Mouse (Mus musculus) neural tube, embryonic 11.5 days (tissue): ENCODE results near the gene Mmp20. TPM values are rescaled to one million over a fixed set of nuclear protein-coding genes. Genes with fewer than 3 reads are reported as not detected.

Experiments
- ATAC-seq: fragments of 200-750 bp; cut with Nextera tagmentation; 2 replicates; pipeline ENCODE4 v1.8.0; 2017; ENCODE audit warnings: moderate number of reproducible peaks, mild to moderate bottlenecking, moderate TSS enrichment, moderate library complexity; ENCODE audit not compliant: insufficient read depth, low FRiP score, low TSS enrichment
- DNase-seq: peaks from one replicate; pipeline ENCODE4 v3.0.0-alpha.2; 2015; ENCODE audit warnings: low spot score
- H3K27ac ChIP-seq: fragments of 300-500 bp; sonication (generic); 2 replicates; pipeline ENCODE4 v1.5.1; 2014; ENCODE audit warnings: low read depth, mild to moderate bottlenecking, low read length
- H3K27me3 ChIP-seq: fragments of 300-500 bp; sonication (generic); 2 replicates; pipeline ENCODE4 v1.6.1; 2014; ENCODE audit warnings: mild to moderate bottlenecking, low read length, mixed read lengths; ENCODE audit not compliant: control insufficient read depth, insufficient read depth
- H3K36me3 ChIP-seq: fragments of 300-500 bp; sonication (generic); 2 replicates; pipeline ENCODE4 v1.6.1; 2014; ENCODE audit warnings: mild to moderate bottlenecking, low read length, moderate library complexity, mixed read lengths; ENCODE audit not compliant: control insufficient read depth, insufficient read depth
- H3K4me1 ChIP-seq: fragments of 300-500 bp; sonication (generic); 2 replicates; pipeline ENCODE4 v1.6.1; 2014; ENCODE audit warnings: low read length, mixed read lengths; ENCODE audit not compliant: control insufficient read depth, insufficient read depth
- H3K4me2 ChIP-seq: fragments of 300-500 bp; sonication (generic); 2 replicates; pipeline ENCODE4 v1.6.1; 2014; ENCODE audit warnings: low read depth, mild to moderate bottlenecking, moderate library complexity
- H3K4me3 ChIP-seq: fragments of 300-500 bp; sonication (generic); 2 replicates; pipeline ENCODE4 v1.5.1; 2014; ENCODE audit warnings: low read depth, low read length
- H3K9ac ChIP-seq: fragments of 300-500 bp; sonication (generic); 2 replicates; pipeline ENCODE4 v1.6.1; 2014; ENCODE audit warnings: mild to moderate bottlenecking, low read length
- H3K9me3 ChIP-seq: fragments of 300-500 bp; sonication (generic); 2 replicates; pipeline ENCODE4 v1.6.1; 2016; ENCODE audit warnings: low read length; ENCODE audit not compliant: control insufficient read depth
- WGBS: fragments of 180-500 bp; shearing (Covaris S2); extraction: QIAGEN DNeasy Blood & Tissue Kit; methylation state at CpG from one replicate; pipeline ENCODE4 v1.1.7; 2014; 5-methylcytosine and 5-hydroxymethylcytosine counted together
- polyA plus RNA-seq: library from polyadenylated mRNA; unstranded; fragments of >200 nt; fragmentation: Nextera tagmentation; extraction: Ambion mirVana; gene quantifications from 2 replicates; pipeline ENCODE4 v1.2.1, GENCODE M21; 2014

The Mmp20 gene
- not detected in 2 replicates for polyA plus RNA-seq

GRCm38 (mm10) chr9:7627931-7628330 lies at the start of gene Mmp20:
TSS of gene Mmp20 (plus strand) at chr9:7628231.
- Histone ChIP-seq H3K4me2 (no peak within 1 kb of the TSS), H3K9me3 (no peaks in the 10 kb centered on the region), H3K9ac (no peak within 1 kb of the TSS), H3K4me3 (no peak within 1 kb of the TSS), H3K27ac (no peak within 1 kb of the TSS), H3K4me1 (no peaks in the 10 kb centered on the region), H3K27me3 (no peaks in the 10 kb centered on the region), H3K36me3 (no peaks in the 10 kb centered on the region)
- no peak for DNase-seq
- no peak for ATAC-seq

DNA sequence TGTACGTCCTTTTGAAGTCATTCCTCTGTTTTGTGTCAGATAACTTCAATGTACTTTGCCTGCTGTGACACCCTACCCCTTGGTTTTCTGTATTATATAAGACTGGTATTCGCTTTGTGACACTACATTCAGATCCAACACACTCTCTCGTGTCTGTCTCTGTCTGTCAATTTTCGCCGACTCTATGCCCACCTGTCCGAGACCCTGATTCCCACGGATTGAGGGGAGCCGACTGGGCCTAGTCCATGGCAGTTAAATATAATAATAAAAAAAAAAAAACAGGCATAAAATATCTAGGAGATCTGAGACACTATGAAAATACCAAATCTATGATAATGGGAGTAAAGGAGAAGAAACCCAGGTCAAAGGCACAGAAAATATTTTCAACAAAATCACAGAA lies 38.0 kb upstream of the Mmp20 start:
- no peak overlapping the region for H3K9ac ChIP-seq
- no peak overlapping the region for H3K27ac ChIP-seq
- no peaks in the 10 kb centered on the region for H3K27me3 ChIP-seq
- no peaks in the 10 kb centered on the region for H3K9me3 ChIP-seq
- ATAC-seq (no peak), DNase-seq (no peak)
- 73% methylated on average over 8 of the region's 8 CpGs for WGBS
- H3K4me1 ChIP-seq = no peaks in the 10 kb centered on the region
- no peaks in the 10 kb centered on the region for H3K36me3 ChIP-seq
- no peak overlapping the region for H3K4me2 ChIP-seq
- H3K4me3 ChIP-seq = no peak overlapping the region

GRCm38 (mm10) chr9:7593272-7593812 lies 34.7 kb upstream of the Mmp20 start:
- Histone ChIP-seq H3K27me3 (no peaks in the 10 kb centered on the region), H3K4me1 (no peaks in the 10 kb centered on the region), H3K9ac (no peak overlapping the region), H3K4me2 (no peak overlapping the region), H3K36me3 (no peaks in the 10 kb centered on the region), H3K9me3 (no peaks in the 10 kb centered on the region), H3K4me3 (no peak overlapping the region), H3K27ac (no peak overlapping the region)
- DNase-seq = no peak
- no peak for ATAC-seq
- WGBS = 92% methylated on average over 3 of the region's 3 CpGs

DNA sequence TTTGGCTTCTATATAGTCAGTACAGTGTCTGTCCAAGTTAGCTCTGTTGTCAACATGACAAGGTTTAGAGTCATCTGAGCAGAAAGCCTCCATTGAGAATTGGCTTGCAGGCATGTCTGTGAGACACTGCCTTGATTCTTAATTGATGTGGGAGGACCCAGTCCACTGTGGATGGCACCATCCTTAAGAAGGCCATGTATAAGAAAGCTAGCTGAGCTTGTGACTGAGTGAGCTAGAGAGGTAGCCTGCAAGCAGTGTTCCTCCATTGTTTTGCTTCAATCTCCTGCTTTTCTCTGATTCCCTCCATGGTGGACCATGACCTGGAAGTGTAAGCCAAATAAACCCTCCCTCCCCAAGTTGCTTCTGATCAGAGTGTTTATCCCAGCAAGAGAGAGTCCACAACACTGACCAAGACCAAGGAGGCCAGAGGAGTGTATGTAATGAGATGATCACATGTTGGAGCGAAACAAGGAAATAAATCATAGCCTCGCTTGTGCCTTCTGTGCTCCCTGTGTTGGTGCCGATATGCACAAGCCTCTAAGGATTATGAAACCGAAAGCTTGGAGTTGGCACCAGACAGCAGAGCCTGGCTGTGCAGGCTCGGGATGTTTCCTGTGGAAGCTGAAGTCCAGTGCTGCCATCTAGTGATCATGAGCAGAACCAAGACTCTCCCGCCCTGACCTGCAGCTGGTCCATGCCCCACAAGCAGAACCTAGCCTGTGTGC lies 33.1 kb upstream of the Mmp20 start:
- Histone ChIP-seq H3K27ac (no peak overlapping the region), H3K36me3 (no peaks in the 10 kb centered on the region)

GRCm38 (mm10) chr9:7602982-7603742 lies 24.9 kb upstream of the Mmp20 start:
- DNase-seq (peak; percentile 72), ATAC-seq (peak; percentile 78)
- Histone ChIP-seq H3K4me1 (no peaks in the 10 kb centered on the region), H3K4me2 (no peak overlapping the region), H3K36me3 (no peaks in the 10 kb centered on the region), H3K4me3 (no peak overlapping the region), H3K27ac (no peak overlapping the region), H3K27me3 (no peaks in the 10 kb centered on the region), H3K9me3 (no peaks in the 10 kb centered on the region), H3K9ac (no peak overlapping the region)
- 3% methylated on average over 3 of the region's 3 CpGs for WGBS

More for the DNA sequence above, 33.1 kb upstream of the Mmp20 start:
- DNase-seq (peak; percentile 79), ATAC-seq (peak; percentile 95)
- Histone ChIP-seq H3K27me3 (no peaks in the 10 kb centered on the region), H3K4me2 (peak overlapping the region; percentile 24; the same call in 1 of the 2 replicates), H3K9me3 (no peaks in the 10 kb centered on the region), H3K4me1 (no peaks in the 10 kb centered on the region), H3K4me3 (no peak overlapping the region), H3K9ac (no peak overlapping the region)
- WGBS = 19% methylated on average over 6 of the region's 6 CpGs

- H3K9me3 ChIP-seq = no peaks in the 10 kb centered on the region
- H3K4me2 ChIP-seq = no peak overlapping the region
- WGBS = 77% methylated on average over 6 of the region's 6 CpGs
- no peaks in the 10 kb centered on the region for H3K36me3 ChIP-seq
- DNase-seq = no peak
- H3K4me1 ChIP-seq = no peaks in the 10 kb centered on the region
- H3K9ac ChIP-seq = no peak overlapping the region
- H3K27me3 ChIP-seq = no peaks in the 10 kb centered on the region
- H3K4me3 ChIP-seq = no peak overlapping the region
- peak; percentile 28; the same call in 1 of the 2 replicates for ATAC-seq
- H3K27ac ChIP-seq = no peak overlapping the region
Observed at GRCm38 (mm10) chr9:7604005-7604404, 24.0 kb upstream of the Mmp20 start.

DNA sequence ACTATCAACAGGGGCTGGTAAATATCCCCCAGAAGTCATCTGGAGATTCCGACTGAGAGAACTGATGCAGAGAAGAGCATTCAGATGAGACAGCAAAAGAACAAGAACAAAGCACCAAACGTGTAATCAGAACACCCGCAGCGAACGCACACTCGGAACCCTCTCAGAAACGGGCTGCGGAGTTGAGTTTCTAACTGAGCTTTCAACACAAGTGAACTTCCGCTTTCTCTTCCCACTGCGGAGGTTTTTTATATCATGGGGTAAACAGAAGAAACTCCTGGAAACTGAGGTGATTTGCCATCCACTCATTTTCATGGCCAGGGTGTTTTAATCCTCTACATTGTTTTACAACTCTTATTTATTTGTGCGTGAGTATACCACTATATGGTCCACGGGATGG lies 22.4 kb upstream of the Mmp20 start:
- Histone ChIP-seq H3K27ac (no peak overlapping the region), H3K9ac (no peak overlapping the region), H3K27me3 (no peaks in the 10 kb centered on the region), H3K4me3 (no peak overlapping the region), H3K9me3 (no peaks in the 10 kb centered on the region), H3K36me3 (no peaks in the 10 kb centered on the region), H3K4me1 (no peaks in the 10 kb centered on the region), H3K4me2 (no peak overlapping the region)
- no peak for DNase-seq
- no peak for ATAC-seq
- 88% methylated on average over 12 of the region's 12 CpGs for WGBS

- no peaks in the 10 kb centered on the region for H3K9me3 ChIP-seq
- H3K4me1 ChIP-seq = no peaks in the 10 kb centered on the region
- no peak overlapping the region for H3K9ac ChIP-seq
- 79% methylated on average over 3 of the region's 3 CpGs for WGBS
- no peak overlapping the region for H3K4me3 ChIP-seq
- DNase-seq (no peak), ATAC-seq (no peak)
- no peaks in the 10 kb centered on the region for H3K36me3 ChIP-seq
- no peaks in the 10 kb centered on the region for H3K27me3 ChIP-seq
- H3K27ac ChIP-seq = no peak overlapping the region
- H3K4me2 ChIP-seq = no peak overlapping the region
Observed at GRCm38 (mm10) chr9:7622582-7622981, 5.4 kb upstream of the Mmp20 start.
